Mouse (Mus musculus) left cerebral cortex, adult 2 months (tissue): ENCODE measurements around the gene Abcb11. TPM values are rescaled to one million over a fixed set of nuclear protein-coding genes. Genes with fewer than 3 reads are reported as not detected.

Experiments used
- DNase-seq, 2 experiments: peaks; one replicate each; pipeline ENCODE4 v3.0.0; 2021 to 2022; ENCODE audit warnings: low spot score in 2 of 2, mixed read lengths in 1 of 2; ENCODE audit errors: extremely low spot score in 1 of 2
- H3K27ac ChIP-seq: fragments of 200-600 bp; 2 replicates; pipeline ENCODE4 v1.8.1; 2022
- H3K4me3 ChIP-seq: fragments of 200-600 bp; 2 replicates; pipeline ENCODE4 v1.8.1; 2022
- CTCF ChIP-seq: fragments of 200-600 bp; IDR thresholded peaks from 2 replicates; pipeline ENCODE4 v1.8.1; 2022; ENCODE audit warnings: antibody characterized with exemption, mild to moderate bottlenecking, moderate library complexity
- intact Hi-C: fragments of 180-260 bp; cut with DNase I; formaldehyde crosslinking; loops from one replicate; pipeline ENCODE4 v1.15.1; 2025
- total RNA-seq, 2 experiments: library from RNA; stranded (reverse); gene quantifications; 2 replicates each; pipeline ENCODE4 v1.2.3; 2021

The Abcb11 gene
- total RNA-seq, 2 experiments from 2014 or later = not detected

- no peak for DNase-seq
- Histone ChIP-seq H3K4me3 (no peak overlapping the region), H3K27ac (no peak overlapping the region)
- intact Hi-C loops = no loop called here
- TF ChIP-seq CTCF = no peak
Measured at GRCm38 (mm10) chr2:69247081-69247480, 95.3 kb downstream of the Abcb11 start.

- DNase-seq = no peak
- intact Hi-C loops = no loop called here
- H3K27ac ChIP-seq = no peak overlapping the region
- no peak overlapping the region for H3K4me3 ChIP-seq
- TF ChIP-seq CTCF = no peak
Measured at GRCm38 (mm10) chr2:69244924-69245323, 97.5 kb downstream of the Abcb11 start.

GRCm38 (mm10) chr2:69239315-69239714 is 103.1 kb downstream of the Abcb11 start:
- intact Hi-C loops = no loop called here
- no peak overlapping the region for H3K4me3 ChIP-seq
- TF ChIP-seq CTCF = no peak
- no peak for DNase-seq
- no peak overlapping the region for H3K27ac ChIP-seq

GRCm38 (mm10) chr2:69234976-69235678 is 107.3 kb downstream of the Abcb11 start:
- intact Hi-C loops = no loop called here
- no peak overlapping the region for H3K4me3 ChIP-seq
- TF ChIP-seq CTCF = no peak
- no peak overlapping the region for H3K27ac ChIP-seq
- no peak for DNase-seq

GRCm38 (mm10) chr2:69232101-69232500 is 110.3 kb downstream of the Abcb11 start:
- Histone ChIP-seq H3K27ac (no peak overlapping the region), H3K4me3 (no peak overlapping the region)
- intact Hi-C loops = no loop called here
- TF ChIP-seq CTCF = no peak
- DNase-seq = no peak

- intact Hi-C loops = no loop called here
- no peak for TF ChIP-seq CTCF
- no peak overlapping the region for H3K4me3 ChIP-seq
- H3K27ac ChIP-seq = no peak overlapping the region
- DNase-seq = no peak
Measured at GRCm38 (mm10) chr2:69230137-69230536, 112.3 kb downstream of the Abcb11 start.

GRCm38 (mm10) chr2:69228635-69229034 is 113.8 kb downstream of the Abcb11 start:
- no peak overlapping the region for H3K4me3 ChIP-seq
- intact Hi-C loops = no loop called here
- no peak overlapping the region for H3K27ac ChIP-seq
- DNase-seq = no peak
- no peak for TF ChIP-seq CTCF

- H3K4me3 ChIP-seq = no peak overlapping the region
- TF ChIP-seq CTCF = no peak
- DNase-seq = no peak
- H3K27ac ChIP-seq = no peak overlapping the region
- intact Hi-C loops = no loop called here
Measured at GRCm38 (mm10) chr2:69226876-69227275, 115.5 kb downstream of the Abcb11 start.

- no peak for DNase-seq
- Histone ChIP-seq H3K4me3 (no peak overlapping the region), H3K27ac (no peak overlapping the region)
- intact Hi-C loops = no loop called here
- TF ChIP-seq CTCF = no peak
Measured at GRCm38 (mm10) chr2:69224724-69225123, 117.7 kb downstream of the Abcb11 start.

GRCm38 (mm10) chr2:69222815-69223214 is 119.6 kb downstream of the Abcb11 start:
- intact Hi-C loops = no loop called here
- no peak for TF ChIP-seq CTCF
- H3K27ac ChIP-seq = no peak overlapping the region
- H3K4me3 ChIP-seq = no peak overlapping the region
- DNase-seq = no peak

GRCm38 (mm10) chr2:69221868-69222416 is 120.5 kb downstream of the Abcb11 start:
- DNase-seq = no peak
- intact Hi-C loops = no loop called here
- TF ChIP-seq CTCF = no peak
- Histone ChIP-seq H3K4me3 (no peak overlapping the region), H3K27ac (no peak overlapping the region)

GRCm38 (mm10) chr2:69215242-69215641 is 127.2 kb downstream of the Abcb11 start:
- H3K27ac ChIP-seq = no peak overlapping the region
- DNase-seq = no peak
- TF ChIP-seq CTCF = no peak
- H3K4me3 ChIP-seq = no peak overlapping the region
- intact Hi-C loops = no loop called here

GRCm38 (mm10) chr2:69212652-69213051 is 129.8 kb downstream of the Abcb11 start:
- no peak overlapping the region for H3K4me3 ChIP-seq
- no peak for TF ChIP-seq CTCF
- intact Hi-C loops = no loop called here
- DNase-seq = no peak
- H3K27ac ChIP-seq = no peak overlapping the region
